Mouse (Mus musculus): ENCODE measurements around the gene Wiz.

DNA sequence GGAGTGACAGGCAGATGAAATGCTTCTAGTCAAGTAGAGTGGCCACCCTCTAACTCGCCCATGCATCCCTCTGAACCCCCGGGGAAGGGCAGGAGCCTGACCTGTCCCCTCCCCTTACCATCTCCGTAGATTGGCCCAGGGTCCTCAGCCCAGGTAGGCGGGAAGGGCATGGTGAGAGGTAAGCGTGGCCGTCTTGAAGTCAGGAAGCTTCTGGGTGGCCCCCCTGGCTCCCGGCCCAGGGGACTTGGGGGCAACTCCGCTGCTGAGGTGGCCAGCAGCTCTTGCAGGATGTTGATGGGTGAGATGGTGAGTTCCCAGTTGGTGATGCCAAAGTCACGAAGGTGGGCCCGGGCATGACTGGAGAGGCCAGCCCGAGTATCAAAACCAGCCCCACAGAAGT lies 21.5 kb downstream of the Wiz start:
- TF ChIP-seq CTCF (IDR thresholded peaks at IDR 0.05; ENCODE audit: low read depth) (no peak), EP300 (IDR thresholded peaks at IDR 0.05; ENCODE audit: low read depth) (no peak)

Data from liver, embryonic 14.5 days (tissue).